Mouse (Mus musculus) heart, adult 11 months (tissue): ENCODE measurements around the gene Gm5129.

Experiments used
- DNase-seq: peaks from one replicate; pipeline ENCODE4 v3.0.0; 2022

Gene Gm5129

GRCm38 (mm10) chr5:29721159-29721558 is 14.6 kb downstream of the Gm5129 start:
- DNase-seq: no peak

GRCm38 (mm10) chr5:29712906-29713305 is 22.8 kb downstream of the Gm5129 start:
- DNase-seq: no peak

GRCm38 (mm10) chr5:29711631-29712030 is 24.1 kb downstream of the Gm5129 start:
- DNase-seq: no peak

DNA sequence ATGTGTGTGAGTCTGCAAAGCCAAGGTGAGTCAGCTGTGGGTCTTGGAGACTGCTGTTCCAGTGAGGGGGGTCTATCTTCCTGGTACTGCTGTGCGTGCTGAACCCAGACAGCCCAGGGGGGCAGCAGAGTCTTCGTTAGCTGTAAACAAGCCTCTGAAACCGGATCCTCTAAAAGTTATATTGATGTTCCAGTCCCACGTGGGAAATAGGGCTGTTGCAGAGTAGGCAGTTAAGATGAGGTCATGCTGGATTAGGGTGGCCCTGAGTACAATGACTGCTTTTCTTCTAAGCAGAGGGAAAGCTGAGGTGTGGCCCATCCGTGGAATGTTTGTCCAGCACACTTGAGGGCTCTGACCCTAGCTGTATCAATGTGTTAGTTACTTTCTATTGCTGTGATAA is 27.5 kb downstream of the Gm5129 start:
- DNase-seq: peak; percentile 92

- no peak for DNase-seq
Observed at GRCm38 (mm10) chr5:29707241-29707640, 28.5 kb downstream of the Gm5129 start.

DNA sequence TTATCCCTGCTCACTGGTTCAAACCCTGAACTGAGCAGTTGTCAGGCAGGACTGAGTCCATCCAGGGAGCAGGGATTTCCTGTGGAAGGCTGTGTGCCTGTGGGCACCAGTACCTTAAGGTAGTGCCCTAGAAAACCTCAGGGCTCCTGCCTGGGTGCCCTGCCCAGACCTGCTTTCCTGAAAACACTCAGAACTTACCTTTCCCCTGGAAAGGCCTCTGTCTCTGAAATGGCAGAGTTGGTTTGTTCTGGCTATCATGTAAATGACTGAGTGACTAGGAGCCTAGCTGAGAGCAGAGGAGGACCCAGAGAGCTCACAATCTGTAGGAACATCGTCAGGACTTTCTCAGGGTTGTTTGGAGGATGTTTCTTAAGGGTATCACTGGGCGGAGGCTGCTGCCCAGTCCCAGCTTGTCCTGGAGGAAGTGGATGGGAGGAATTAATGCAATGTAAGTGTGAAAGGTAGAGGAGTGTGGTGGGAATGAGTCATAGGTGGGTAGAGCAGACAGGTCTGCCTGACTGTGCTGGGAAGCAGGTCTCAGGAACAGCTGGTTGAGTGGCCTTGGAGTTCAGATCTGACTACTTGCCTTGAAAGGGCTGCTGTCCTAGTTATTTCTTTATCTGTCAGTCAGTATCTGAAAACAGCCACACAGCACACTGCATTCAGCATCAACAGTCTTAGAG is 36.1 kb downstream of the Gm5129 start:
- no peak for DNase-seq

DNA sequence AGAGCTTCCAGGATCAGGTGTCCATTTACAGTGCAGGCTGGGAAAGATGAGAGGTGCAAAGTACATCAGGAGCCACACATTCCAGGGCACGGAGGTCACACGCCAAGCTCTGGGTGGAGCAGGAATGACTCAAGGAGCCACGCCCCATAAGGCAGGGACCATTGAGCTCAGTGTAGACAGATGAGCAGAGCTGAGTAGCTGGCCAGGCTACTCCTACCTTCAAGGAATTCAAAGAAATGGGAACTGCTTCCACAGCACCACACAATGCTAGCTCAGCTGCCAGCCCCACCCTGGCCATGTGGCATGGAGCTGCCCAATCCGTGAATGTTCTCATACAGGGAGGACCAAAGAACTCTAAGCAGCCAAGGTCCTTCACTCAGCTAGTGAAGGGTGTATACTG is 37.2 kb downstream of the Gm5129 start:
- DNase-seq: no peak

DNA sequence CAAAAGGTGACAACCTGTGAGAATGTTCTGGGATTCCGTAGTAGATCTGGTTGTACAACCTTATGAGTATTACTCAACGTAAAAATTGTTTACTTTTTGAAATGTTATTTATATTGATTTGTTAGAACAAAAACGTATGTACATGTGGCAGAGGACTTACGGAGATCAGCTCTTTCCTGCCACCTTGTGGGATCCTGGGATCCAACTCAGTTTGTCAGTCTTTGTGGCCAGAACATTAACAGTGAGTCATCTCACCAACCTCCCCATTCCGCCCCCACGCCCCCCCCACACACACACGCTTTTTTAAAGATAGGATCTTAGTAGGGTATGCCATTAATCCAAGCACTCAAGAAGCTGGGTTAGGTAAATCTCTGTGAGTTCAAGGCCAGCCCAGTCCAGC is 47.4 kb downstream of the Gm5129 start:
- DNase-seq: no peak

DNA sequence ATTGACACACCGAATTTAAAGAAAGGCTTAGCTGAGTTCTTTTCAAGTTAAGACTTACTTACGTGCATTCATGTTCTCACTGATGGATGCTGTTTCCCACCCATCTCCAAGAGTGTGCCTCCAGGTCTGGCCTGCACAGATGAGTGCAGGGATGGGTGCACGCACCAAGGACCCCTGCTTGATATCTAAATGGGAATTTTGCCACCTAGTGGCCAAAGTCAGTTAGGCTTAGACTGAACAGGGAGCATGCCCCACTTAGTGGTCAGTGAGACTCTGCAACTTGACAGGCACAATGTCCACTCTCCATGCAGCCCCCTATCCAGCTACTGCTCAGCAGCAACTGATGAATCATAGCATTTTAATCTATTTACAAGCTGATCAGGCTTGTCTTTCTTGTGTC is 48.1 kb downstream of the Gm5129 start:
- DNase-seq: no peak
